Mouse (Mus musculus) heart, adult 9 months (tissue): Measurements from ENCODE around the gene Baz2b.

Experiments
- DNase-seq, 2 experiments: peaks; one replicate each; pipeline ENCODE4 v3.0.0; 2022; ENCODE audit warnings: low spot score in 2 of 2

Baz2b gene

GRCm38 (mm10) chr2:60050667-60051460 is 158.8 kb downstream of the Baz2b start:
- DNase-seq, result no peak

GRCm38 (mm10) chr2:60049889-60050288 is 159.8 kb downstream of the Baz2b start:
- DNase-seq, result no peak

GRCm38 (mm10) chr2:60049351-60049750 is 160.3 kb downstream of the Baz2b start:
- no peak for DNase-seq

GRCm38 (mm10) chr2:60045995-60046394 is 163.6 kb downstream of the Baz2b start:
- peak; percentile 50 to 58 for DNase-seq

- DNase-seq, result no peak
Measured at GRCm38 (mm10) chr2:60044988-60045387, 164.7 kb downstream of the Baz2b start.

GRCm38 (mm10) chr2:60044540-60044939 is 165.1 kb downstream of the Baz2b start:
- no peak for DNase-seq

GRCm38 (mm10) chr2:60042699-60043098 is 166.9 kb downstream of the Baz2b start:
- no peak for DNase-seq

- DNase-seq, result no peak
Measured at GRCm38 (mm10) chr2:60041485-60042274, 168.0 kb downstream of the Baz2b start.

- no peak for DNase-seq
Measured at GRCm38 (mm10) chr2:60040162-60040561, 169.5 kb downstream of the Baz2b start.

GRCm38 (mm10) chr2:60037011-60037551 is 172.6 kb downstream of the Baz2b start:
- DNase-seq, result peak; percentile 36 to 51

GRCm38 (mm10) chr2:60036361-60036760 is 173.3 kb downstream of the Baz2b start:
- no peak for DNase-seq

- DNase-seq, result no peak
Measured at GRCm38 (mm10) chr2:60030991-60031390, 178.6 kb downstream of the Baz2b start.

GRCm38 (mm10) chr2:60029020-60029419 is 180.6 kb downstream of the Baz2b start:
- no peak for DNase-seq

- DNase-seq, result no peak
Measured at GRCm38 (mm10) chr2:60027166-60027565, 182.5 kb downstream of the Baz2b start.

GRCm38 (mm10) chr2:60026554-60026953 is 183.1 kb downstream of the Baz2b start:
- DNase-seq, result no peak

GRCm38 (mm10) chr2:60023777-60024176 is 185.9 kb downstream of the Baz2b start:
- no peak for DNase-seq

- no peak for DNase-seq
Measured at GRCm38 (mm10) chr2:60021556-60021955, 188.1 kb downstream of the Baz2b start.

- no peak for DNase-seq
Measured at GRCm38 (mm10) chr2:60021138-60021537, 188.5 kb downstream of the Baz2b start.

- no peak for DNase-seq
Measured at GRCm38 (mm10) chr2:60019546-60020250, 189.9 kb downstream of the Baz2b start.

- DNase-seq, result peak in 1 of 2 experiments; percentile 39
Measured at GRCm38 (mm10) chr2:60018875-60019501, 190.7 kb downstream of the Baz2b start.

GRCm38 (mm10) chr2:60011526-60011925 is 198.1 kb downstream of the Baz2b start:
- DNase-seq, result no peak

GRCm38 (mm10) chr2:60003665-60004045 is 206.0 kb downstream of the Baz2b start:
- no peak for DNase-seq
